Mouse (Mus musculus): ENCODE data around the gene Myocos.
A peak's percentile ranks its signal among the peaks of the same experiment; 100 is the strongest.

Myocos gene

GRCm38 (mm10) chr1:162615511-162615910, 42.5 kb downstream of the Myocos start:
- DNase-seq (ENCODE audit: low read depth, low spot score) = peak; percentile 52

DNA sequence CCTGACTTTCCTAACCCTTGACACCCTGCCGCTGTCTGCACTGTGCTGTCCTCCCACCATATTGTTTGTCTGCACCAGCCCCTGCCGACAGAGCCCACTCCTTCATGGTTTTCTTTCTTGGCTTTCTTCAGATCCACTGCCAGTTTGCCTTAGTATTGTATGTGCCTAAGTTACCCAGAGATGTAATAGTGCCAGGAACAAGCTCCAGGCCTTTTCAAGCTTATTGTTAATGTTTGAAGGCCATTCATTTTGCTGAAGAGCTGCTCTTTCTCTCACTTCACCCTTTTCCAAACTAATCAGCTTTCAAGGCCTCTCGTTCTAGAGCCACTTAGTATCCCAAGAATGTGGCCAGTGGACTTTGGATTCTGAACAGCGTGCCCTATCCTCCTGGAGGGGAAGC, 46.8 kb downstream of the Myocos start:
- DNase-seq (ENCODE audit: low read depth, low spot score) = no peak

DNA sequence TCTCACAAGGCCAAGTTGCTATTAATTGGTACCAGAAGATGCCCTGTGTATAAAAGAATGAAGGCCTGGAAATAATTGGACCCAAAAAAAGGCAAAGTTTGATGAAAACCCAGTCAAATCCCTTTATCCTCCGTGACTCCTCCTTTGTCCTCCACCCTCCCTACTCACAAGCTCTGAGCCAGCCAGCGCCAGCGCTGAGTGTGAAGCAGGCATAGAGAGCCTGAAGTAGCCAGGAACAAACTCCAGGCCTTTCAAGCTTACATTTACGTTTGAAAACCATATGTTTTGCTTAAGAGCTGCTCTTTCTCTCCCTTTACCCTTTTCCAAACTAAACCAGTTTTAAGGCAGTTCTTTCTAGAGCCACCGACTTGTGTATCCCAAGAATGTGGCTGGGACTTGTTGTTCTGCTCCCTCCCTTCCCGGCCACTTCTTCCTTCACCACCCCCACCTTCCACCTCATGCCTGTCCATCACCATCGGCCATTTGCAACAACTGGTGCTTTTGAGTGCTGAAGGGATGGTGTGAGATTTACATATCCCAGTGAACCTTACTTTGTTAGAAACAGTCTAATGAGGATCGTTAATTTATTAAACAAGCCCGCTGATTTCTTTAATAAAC, 48.3 kb downstream of the Myocos start:
- DNase-seq (ENCODE audit: low read depth, low spot score) = no peak

GRCm38 (mm10) chr1:162608127-162608526, 49.9 kb downstream of the Myocos start:
- DNase-seq (ENCODE audit: low read depth, low spot score) = no peak

DNA sequence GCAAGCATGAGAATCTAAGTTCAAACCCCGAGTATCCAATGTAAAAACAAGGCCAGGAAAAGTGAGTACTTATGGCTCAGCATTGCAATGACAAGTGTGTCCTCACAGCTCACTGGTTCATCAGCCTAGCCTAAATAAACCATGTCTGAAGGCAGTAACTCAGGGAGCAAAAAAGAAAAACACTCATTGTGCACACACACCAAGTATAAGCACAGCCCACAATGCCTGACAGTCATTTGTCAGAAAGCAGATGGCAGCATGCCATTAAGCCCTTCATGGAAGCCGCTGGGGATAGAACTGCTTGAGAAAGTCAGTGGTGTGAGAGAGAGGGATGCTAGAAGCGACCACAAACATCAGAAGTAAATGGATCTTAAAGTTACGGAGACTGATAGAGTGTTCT, 56.7 kb downstream of the Myocos start:
- no peak for DNase-seq (ENCODE audit: low read depth, low spot score)

- no peak for DNase-seq (ENCODE audit: low read depth, low spot score)
Measured at GRCm38 (mm10) chr1:162599617-162600016, 58.4 kb downstream of the Myocos start.

- no peak for DNase-seq (ENCODE audit: low read depth, low spot score)
Measured at GRCm38 (mm10) chr1:162597379-162598102, 60.5 kb downstream of the Myocos start.

Measured in telencephalon, adult 2 months (tissue).